Mouse (Mus musculus): Measurements from ENCODE around the gene Fat1. TPM values are rescaled to one million over a fixed set of nuclear protein-coding genes. Genes with fewer than 3 reads are reported as not detected.

Gene Fat1
- polyA plus RNA-seq (2012; ENCODE audit: insufficient read depth, low replicate concordance), result 0.01 TPM in 1 of 2 replicates, not detected in the other

DNA sequence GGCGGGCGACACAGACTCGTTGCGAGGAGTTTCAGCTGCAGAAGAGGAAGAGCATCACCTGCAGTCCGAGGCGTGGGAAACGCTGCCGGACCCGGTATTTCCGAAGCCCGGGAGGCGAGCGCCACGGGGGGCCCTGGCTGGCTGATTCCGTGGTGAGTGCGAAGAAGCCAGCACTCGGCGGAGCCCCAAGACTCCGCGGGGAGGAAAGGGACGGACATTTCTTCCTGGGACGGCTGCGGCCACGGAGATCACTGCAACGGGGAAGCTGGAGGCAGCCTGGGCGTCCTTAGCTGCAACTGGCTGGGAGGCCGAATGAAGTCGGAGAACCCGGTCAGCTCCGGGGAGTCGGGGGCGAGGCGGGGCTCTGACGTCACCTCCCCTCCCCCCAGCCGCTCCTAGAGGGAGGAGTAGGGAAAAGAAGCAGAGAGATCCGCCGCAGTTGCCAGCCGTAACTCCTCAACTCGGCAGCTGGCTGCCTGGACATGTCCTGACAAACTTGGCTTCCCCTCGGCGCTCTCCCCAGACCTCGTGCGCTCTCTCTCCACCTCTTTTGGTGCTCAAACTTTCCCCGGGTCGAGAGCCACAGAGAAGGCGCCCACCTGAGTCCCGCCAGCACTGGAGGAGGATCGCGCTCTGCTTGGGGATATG, at the start of gene Fat1:
Gene Fat1 (plus strand): TSS at position 598 of the 648 bp plus-strand sequence.
- Histone ChIP-seq H3K4me3 (replicated peaks) (peak within 1 kb of the TSS; percentile 89), H3K4me1 (peaks cover 36% of the 10 kb centered on the region), H3K27me3 (replicated peaks) (peaks cover 61% of the 10 kb centered on the region), H3K36me3 (replicated peaks; ENCODE audit: low read length) (no peaks in the 10 kb centered on the region), H3K9me3 (no peaks in the 10 kb centered on the region)
- TF ChIP-seq FLI1 (IDR thresholded peaks at IDR 0.05; ENCODE audit: low read length), result no peak
- no peak for TF ChIP-seq GATA1 (IDR thresholded peaks at IDR 0.05; ENCODE audit: borderline replicate concordance, low read length)

DNA sequence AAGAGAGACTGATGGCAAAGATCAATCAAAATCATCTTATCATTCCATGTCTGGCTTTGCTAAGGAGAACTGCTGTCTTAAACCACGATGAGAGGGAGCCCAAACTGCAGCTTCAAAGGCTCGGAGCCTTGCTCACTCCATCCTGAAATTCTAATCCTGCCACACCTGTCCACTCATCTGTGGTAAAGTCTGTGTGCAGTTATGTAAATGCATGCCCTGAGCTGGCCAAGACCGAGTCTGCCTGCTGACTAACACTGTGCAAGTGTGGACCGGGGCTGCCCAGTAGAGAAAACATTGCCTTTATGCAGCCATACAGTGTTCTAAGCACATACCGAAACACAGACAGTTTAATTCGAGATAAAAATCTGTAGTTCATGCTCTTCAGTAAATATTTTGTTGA, 40.6 kb upstream of the Fat1 start:
- no peaks in the 10 kb centered on the region for H3K36me3 ChIP-seq (replicated peaks; ENCODE audit: low read length)
- H3K27me3 ChIP-seq (replicated peaks), result no peaks in the 10 kb centered on the region
- TF ChIP-seq FLI1 (IDR thresholded peaks at IDR 0.05; ENCODE audit: low read length), result no peak
- TF ChIP-seq GATA1 (IDR thresholded peaks at IDR 0.05; ENCODE audit: borderline replicate concordance, low read length), result no peak
- no peak overlapping the region for H3K4me3 ChIP-seq (replicated peaks)
- peaks cover 34% of the 10 kb centered on the region for H3K9me3 ChIP-seq
- no peaks in the 10 kb centered on the region for H3K4me1 ChIP-seq

DNA sequence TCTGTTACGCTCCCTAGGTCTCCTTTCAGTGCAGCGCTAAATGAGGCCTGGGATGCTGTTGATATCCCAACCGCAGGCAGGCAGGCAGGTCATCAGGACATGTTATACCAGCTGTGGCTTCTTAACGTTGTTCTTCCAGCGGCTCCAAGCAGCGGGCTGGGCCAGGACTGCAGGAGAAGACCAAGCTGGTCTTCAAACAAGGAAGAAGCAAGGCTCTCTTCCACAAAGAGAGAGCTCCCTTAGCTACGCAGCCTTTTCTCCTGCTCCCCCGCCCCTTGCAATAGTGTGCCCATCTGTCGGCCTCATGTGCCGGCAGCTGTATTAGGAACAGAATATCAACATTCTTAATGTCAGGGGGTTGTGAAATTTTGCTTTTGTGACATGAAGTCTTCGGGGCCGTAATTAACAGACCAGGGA, 35.7 kb upstream of the Fat1 start:
- Histone ChIP-seq H3K4me1 (no peaks in the 10 kb centered on the region), H3K4me3 (replicated peaks) (no peak overlapping the region), H3K27me3 (replicated peaks) (no peaks in the 10 kb centered on the region), H3K36me3 (replicated peaks; ENCODE audit: low read length) (no peaks in the 10 kb centered on the region), H3K9me3 (peaks cover 31% of the 10 kb centered on the region)
- TF ChIP-seq FLI1 (IDR thresholded peaks at IDR 0.05; ENCODE audit: low read length) (no peak), GATA1 (IDR thresholded peaks at IDR 0.05; ENCODE audit: borderline replicate concordance, low read length) (no peak)

DNA sequence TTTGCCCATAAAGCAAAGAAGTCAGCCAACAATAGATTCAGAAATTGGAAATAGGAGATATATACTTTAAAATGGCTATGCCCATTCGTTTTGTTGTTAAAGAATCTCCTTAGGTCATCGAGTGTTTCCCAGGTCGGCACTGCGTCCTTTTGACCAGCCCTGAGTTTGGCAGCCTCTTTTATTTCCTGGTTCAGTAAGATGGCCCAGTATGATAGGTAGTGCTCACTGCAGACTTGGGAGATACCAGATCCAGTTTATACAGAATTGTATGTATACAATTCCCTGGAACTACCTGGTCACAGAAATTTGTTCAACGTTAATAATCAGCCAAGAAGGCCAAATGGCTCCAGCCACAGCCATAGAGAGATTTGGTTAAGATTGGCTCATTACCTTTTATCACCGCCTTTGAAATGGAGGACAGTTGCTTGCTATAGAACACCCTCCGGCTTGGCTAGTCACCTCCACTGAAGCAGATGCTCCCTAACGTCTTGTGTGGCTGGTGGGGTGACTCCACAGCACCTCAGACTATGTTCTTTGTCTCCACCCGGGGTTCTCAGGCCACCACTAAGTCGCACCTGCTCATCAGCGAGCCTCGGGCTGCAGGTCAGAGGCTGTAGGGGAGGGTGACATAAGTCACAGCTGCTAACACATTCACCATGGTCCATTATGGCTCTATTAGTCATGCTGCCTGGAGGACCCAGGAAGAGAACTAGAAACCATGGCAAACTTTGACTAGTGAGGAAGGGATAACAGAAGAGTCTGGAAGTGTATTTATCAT, 23.9 kb upstream of the Fat1 start:
- H3K4me1 ChIP-seq, result no peaks in the 10 kb centered on the region
- no peak overlapping the region for H3K4me3 ChIP-seq (replicated peaks)
- no peak for TF ChIP-seq FLI1 (IDR thresholded peaks at IDR 0.05; ENCODE audit: low read length)
- TF ChIP-seq GATA1 (IDR thresholded peaks at IDR 0.05; ENCODE audit: borderline replicate concordance, low read length), result no peak
- H3K27me3 ChIP-seq (replicated peaks), result no peaks in the 10 kb centered on the region
- H3K36me3 ChIP-seq (replicated peaks; ENCODE audit: low read length), result no peaks in the 10 kb centered on the region
- H3K9me3 ChIP-seq, result peaks cover 11% of the 10 kb centered on the region

DNA sequence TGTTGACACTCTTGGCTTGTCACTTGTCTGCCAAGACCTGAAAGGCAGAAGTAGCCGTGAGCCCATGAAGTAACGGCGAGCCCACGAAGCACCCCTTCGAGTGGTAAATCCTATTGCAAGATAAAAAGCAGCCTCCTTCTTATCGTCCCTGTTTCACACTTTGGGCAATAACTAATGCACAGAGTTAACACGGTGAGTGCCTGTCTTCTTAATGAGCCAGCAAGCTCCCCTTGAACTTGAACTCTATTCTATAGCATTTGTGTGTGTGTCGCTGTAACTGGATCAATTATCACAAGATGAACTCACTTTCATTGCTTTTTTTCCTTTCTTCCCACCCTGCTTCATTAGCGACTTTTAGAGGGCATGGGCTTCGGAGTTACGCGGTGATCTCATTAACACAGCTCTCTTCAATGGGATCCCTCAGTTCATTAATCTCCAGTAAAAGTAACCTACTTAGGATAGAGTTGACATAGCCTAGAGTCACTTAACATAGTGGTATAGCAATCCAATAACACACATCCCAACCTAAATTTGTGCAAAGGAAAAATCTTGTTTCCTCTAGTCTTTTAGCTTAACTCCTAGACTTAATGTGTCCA, 15.7 kb upstream of the Fat1 start:
- H3K27me3 ChIP-seq (replicated peaks), result no peaks in the 10 kb centered on the region
- H3K4me1 ChIP-seq, result no peaks in the 10 kb centered on the region
- TF ChIP-seq GATA1 (IDR thresholded peaks at IDR 0.05; ENCODE audit: borderline replicate concordance, low read length), result no peak
- TF ChIP-seq FLI1 (IDR thresholded peaks at IDR 0.05; ENCODE audit: low read length), result no peak
- no peaks in the 10 kb centered on the region for H3K36me3 ChIP-seq (replicated peaks; ENCODE audit: low read length)
- H3K9me3 ChIP-seq, result peaks cover 11% of the 10 kb centered on the region; the same call in 1 of the 2 replicates
- no peak overlapping the region for H3K4me3 ChIP-seq (replicated peaks)

DNA sequence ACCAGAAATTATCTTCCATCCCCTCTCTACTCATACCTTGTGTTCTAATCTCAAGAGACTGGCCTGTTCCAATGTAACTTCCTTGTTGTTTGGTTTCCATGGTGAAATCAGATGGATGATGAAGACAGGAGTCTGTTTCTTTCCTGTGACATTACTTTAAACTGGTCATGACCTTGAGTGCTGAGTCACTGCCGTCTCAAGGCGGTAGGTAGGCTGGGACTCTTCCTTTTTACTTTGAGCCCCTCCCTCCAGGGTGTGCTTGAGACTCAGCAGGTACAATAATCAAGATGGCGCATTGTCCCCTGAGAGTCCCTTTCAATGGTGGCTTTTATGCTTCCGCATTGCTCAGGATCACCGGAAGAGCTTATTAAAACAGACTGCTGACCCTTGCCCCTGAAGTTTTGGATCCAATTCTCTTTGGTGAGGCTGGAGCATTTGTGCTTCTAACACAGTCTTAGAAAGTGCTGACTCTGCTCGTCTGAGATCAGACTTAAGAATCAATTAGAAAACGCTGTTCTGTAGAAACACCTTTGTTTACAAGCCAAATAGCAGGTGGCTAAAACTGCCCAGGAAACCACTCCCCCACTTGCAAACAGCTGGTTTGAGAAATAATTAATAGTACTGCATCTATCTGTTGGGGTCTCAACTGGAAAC, 14.7 kb upstream of the Fat1 start:
- no peaks in the 10 kb centered on the region for H3K27me3 ChIP-seq (replicated peaks)
- no peaks in the 10 kb centered on the region for H3K4me1 ChIP-seq
- H3K9me3 ChIP-seq, result peaks cover 11% of the 10 kb centered on the region; the same call in 1 of the 2 replicates

DNA sequence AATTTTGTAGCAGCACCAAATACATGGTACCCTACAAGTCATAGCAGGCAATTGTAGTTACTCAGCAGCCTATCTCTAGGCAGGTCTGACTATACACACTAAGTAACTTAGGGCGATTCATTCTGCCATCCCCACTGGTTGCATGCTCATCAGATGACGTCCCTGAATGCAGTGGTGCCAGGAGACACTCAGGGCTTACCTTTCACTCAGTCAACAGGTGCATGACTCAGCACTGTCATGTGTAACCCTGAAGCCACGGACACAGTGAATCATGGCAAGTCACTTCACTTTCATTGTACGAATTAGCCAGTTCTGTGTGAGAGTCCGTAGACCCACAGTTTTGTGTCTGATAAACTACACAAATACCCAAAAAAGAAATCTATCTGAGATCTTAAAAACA, 10.3 kb upstream of the Fat1 start:
- Histone ChIP-seq H3K4me1 (no peaks in the 10 kb centered on the region), H3K36me3 (replicated peaks; ENCODE audit: low read length) (no peaks in the 10 kb centered on the region), H3K9me3 (peaks cover 15% of the 10 kb centered on the region; the same call in 1 of the 2 replicates), H3K4me3 (replicated peaks) (no peak overlapping the region), H3K27me3 (replicated peaks) (no peaks in the 10 kb centered on the region)
- no peak for TF ChIP-seq GATA1 (IDR thresholded peaks at IDR 0.05; ENCODE audit: borderline replicate concordance, low read length)
- no peak for TF ChIP-seq FLI1 (IDR thresholded peaks at IDR 0.05; ENCODE audit: low read length)

More for the DNA sequence above, 14.7 kb upstream of the Fat1 start:
- Histone ChIP-seq H3K36me3 (replicated peaks; ENCODE audit: low read length) (no peaks in the 10 kb centered on the region), H3K4me3 (replicated peaks) (no peak overlapping the region)
- TF ChIP-seq FLI1 (IDR thresholded peaks at IDR 0.05; ENCODE audit: low read length) (no peak), GATA1 (IDR thresholded peaks at IDR 0.05; ENCODE audit: borderline replicate concordance, low read length) (no peak)

DNA sequence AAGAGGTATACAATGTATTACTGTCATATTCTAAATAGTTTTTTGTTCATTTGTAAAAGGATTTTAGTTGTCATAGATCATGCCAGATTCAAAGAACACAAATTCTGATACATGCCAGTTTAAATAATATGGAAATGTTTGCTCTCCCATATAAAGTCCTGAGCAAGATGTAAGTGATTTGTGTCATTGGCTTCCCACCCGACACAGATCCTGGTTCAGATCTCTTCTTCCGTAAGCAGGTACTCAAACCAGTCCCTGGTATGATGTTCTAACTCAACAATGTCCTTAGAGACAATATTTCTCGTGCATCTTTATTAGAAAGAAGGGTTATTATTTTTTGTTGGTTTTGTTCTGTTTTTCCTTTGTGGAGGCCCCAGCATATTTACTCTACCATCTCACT, 5.2 kb upstream of the Fat1 start:
- no peak for TF ChIP-seq FLI1 (IDR thresholded peaks at IDR 0.05; ENCODE audit: low read length)
- TF ChIP-seq GATA1 (IDR thresholded peaks at IDR 0.05; ENCODE audit: borderline replicate concordance, low read length), result no peak
- Histone ChIP-seq H3K27me3 (replicated peaks) (peaks cover 16% of the 10 kb centered on the region), H3K4me1 (peaks cover 4% of the 10 kb centered on the region), H3K9me3 (peaks cover 11% of the 10 kb centered on the region; the same call in 1 of the 2 replicates), H3K4me3 (replicated peaks) (no peak overlapping the region), H3K36me3 (replicated peaks; ENCODE audit: low read length) (no peaks in the 10 kb centered on the region)

DNA sequence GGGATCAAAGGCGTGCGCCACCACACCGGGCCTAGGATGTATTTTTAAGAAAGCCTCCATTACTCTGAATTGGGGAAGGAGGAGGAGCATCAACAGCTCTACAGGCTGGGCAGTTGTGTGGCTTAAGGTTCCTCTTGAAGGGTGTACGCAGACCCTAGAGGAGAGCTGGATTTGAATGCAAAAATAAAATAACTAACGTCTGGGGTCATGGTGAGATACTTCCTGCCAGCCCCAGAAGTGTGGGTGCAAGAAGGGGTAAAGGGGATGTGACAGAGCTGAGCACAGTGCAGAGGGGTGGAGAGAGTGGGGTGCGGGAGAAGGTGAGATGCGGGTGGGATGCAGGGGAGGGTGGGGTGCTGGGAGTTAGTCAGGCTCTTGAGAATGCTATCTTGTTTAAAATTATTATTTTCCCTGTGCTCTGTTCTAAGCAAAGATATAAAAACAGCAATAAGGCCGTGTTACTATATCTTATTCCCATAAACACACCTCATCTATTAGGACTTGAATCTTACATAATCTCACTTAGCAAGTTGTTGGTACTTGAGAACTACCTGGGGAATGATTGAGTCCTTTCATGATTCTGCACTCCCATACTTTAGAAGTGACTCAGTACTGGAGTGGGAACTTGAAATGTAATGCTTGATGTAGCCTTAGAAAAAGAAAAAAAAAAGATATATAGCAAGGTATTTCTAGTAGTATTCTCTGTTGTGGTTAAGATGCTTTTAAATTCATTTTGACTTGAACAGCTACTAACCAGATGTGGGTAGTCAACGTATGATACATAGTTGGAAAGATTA, 2.5 kb upstream of the Fat1 start:
- Histone ChIP-seq H3K4me3 (replicated peaks) (no peak overlapping the region), H3K9me3 (peaks cover 10% of the 10 kb centered on the region; the same call in 1 of the 2 replicates), H3K27me3 (replicated peaks) (peaks cover 42% of the 10 kb centered on the region), H3K36me3 (replicated peaks; ENCODE audit: low read length) (no peaks in the 10 kb centered on the region), H3K4me1 (peaks cover 26% of the 10 kb centered on the region)
- TF ChIP-seq GATA1 (IDR thresholded peaks at IDR 0.05; ENCODE audit: borderline replicate concordance, low read length) (no peak), FLI1 (IDR thresholded peaks at IDR 0.05; ENCODE audit: low read length) (no peak)

Measured in megakaryocyte, embryonic 14.5 days (primary cell).